Mouse (Mus musculus) cerebellum, postnatal 14 days (tissue): ENCODE measurements around the gene Tmem150a.
A peak's percentile ranks its signal among the peaks of the same experiment; 100 is the strongest.

ENCODE experiments used
- DNase-seq, 2 experiments: peaks; one replicate each; pipeline ENCODE4 v3.0.0; 2021; ENCODE audit warnings: mixed read lengths in 2 of 2

Gene Tmem150a

DNA sequence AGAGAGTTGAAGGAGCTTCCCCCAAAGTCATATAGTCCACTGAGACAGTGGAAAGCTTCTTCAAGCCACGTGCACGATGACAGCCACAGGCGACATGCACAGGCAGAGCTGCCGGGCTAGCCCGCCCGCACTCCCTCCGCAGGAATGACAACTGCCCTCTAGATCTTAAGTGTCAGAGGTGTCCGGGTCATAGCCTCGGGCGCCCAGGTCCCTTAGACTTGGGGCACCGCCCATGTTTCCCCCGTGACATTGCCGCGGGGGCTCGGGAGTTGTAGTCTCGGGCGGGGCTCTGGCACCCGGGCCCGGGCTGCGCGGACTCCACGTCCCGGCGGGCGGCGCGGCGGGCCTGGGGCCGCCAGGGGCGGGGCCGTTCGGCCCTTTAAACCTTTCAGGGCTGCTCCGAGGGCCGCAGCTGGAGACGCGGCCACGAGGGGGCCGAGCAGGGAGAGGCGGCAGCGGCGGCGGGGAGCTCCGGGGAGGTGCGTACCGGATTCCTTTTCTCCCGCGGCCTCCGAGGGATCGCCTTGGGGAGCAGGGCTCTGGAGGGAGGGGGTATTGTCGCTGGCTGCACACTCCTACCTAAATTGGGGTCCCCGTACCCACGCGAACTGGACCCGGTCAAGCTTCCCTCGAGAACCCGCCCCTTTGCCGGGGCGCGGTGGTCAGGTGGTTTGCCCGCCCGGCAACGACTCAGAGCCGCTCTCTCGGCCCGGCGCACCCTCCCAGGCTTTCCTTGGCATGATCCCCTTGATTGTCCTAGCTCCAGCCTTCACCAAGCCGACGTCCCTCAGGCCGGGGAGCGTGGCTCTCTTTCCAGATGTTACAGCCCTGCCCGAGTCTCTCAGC, at the start of gene Tmem150a:
Gene Tmem150a (plus strand): TSS at position 382 of the 846 bp plus-strand sequence.
- peak; percentile 74 to 77 for DNase-seq

DNA sequence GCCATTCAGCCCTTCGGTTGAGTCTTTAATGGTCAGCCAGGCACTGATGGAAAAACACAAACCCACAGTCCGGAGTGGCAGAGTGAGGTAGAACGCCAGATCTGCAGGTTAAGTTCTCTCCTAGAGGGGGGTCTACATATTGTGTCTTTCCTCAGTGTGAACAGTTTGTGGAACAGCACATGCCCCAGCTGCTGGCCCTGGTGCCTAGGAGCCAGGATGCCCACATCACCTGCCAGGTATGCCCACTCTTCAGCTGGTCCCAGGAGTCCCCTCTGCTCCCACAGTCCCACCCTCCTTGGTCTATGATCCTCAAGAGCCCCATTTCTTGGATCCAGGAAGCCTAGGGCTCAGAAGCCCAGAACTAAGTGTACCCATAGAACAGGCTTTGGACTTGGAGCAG, 43.0 kb upstream of the Tmem150a start:
- no peak for DNase-seq

DNA sequence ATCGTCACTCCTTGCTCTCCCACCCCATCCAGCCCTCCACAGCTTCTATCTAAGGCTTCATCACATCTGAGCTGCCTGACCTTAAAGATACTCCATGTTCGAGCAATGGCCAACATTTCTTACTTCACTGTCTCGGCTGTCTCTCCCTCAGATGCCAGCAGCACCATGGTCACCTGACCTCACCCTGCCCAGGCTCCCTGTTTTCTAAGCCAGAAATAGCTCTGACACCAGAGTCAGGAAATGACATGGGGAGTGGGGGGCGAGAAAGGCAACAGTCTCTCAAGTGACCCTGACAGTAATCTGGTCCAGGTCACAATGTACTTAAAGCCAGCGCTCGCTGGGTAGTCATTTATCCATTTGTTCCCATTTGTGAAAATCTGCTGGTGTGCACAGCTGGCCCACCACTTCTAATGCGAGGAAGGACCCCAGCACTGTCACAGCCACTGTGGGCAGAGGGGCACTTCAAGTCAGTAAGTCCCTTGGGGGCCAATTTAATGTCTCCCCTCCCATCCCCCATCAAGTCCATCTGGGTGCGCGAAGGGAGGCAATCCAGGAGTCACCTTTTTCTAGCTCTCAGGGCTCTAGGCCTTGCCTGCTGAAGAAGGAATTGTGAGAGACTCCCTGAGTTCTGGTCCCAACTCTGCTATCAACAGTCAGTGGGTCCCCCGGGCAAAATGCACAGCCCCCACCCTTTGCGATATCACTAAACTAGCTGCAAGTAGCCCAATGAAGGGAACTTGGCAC, 42.0 kb upstream of the Tmem150a start:
- no peak for DNase-seq

DNA sequence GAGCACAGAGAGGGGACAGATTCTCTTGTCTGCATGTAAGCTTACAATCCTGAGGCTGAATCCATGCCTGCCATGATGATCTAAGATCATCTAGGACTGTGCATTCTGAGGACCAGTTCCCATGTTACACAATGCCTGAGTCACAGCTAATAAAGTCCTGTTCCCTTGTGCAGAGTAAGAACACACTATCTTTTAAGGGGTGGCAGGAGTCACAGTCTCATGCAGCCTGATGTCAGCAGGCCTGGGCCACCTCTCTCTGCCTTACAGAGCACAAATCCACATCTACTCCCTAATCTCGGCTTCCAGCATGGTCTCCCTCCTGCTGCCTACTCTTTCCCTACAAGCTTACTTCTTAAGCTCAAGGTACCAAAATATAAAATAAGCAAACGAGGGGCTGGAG, 39.9 kb upstream of the Tmem150a start:
- DNase-seq = no peak

DNA sequence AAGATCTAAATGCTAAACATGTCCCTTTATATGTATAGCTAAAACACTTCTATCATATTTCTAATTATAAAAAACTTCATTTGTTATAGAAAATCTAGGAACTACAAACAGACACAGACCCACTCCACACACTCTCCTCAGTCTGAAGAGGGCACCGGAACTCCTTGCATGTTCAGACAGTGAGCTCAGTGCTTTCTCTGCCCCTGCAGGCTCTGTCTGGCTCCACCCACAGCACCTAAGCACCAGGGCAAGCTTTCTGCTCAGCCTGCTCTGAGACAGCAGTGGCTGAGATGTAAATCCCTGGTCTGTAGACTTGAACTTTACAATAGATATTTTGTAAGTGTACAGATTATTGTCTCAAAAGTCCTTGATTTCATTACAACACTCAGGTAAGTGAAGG, 39.2 kb upstream of the Tmem150a start:
- DNase-seq = no peak

DNA sequence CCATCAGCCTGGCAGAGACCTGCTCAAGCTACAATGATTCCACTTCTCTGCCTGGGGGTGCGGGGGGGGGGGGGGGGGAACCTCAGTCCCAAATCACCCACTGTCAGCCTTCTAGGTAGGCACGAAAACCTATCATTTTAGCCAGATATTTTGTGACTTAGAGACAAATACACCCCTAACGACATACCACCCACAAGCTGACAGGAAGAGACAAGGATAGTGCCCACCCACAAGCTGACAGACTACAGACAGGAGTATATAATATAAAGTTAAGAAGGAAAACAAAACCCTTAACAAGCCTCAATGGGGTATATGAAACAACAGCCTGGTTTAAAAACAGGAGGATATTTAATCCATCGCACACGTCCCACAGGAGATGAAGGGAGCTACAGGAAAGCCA, 36.8 kb upstream of the Tmem150a start:
- no peak for DNase-seq

DNA sequence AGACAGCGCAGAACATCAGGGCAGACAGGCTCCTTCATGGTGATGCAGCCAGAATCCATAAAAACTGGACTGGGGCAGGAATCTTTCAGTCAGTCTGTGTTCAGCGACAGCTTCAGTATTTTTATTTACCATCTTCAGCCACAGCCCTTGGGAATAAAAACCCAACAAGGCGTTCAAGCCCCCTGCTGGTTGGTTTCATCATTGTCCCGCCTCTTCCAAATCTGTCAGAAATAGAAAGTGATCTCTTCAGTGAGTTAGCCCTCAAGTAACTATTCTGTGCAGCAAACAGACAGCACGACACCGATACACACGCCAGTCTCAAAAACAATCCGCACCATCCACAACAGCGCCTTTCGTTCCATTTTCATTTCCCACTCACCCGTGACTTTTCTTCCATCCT, 36.2 kb upstream of the Tmem150a start:
- DNase-seq = no peak

DNA sequence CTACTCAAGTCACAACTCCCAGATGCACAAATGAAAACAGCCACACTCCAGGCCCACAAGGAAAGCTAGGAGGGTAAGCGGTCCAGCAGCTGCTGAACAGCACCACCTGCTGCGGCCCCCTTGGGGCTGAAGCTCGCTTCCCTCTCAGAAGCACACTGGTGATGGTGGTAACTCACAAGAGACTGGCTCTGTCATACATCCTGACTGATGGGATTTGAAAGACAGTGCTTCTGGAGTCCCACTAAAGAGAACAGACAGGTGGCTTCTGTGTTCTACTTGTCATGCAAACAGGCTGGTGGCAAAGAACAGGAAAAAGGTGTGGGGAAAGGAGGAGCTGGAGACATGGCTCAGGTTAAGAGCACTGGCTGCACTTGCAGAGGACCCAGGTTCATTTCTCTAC, 32.3 kb upstream of the Tmem150a start:
- no peak for DNase-seq

DNA sequence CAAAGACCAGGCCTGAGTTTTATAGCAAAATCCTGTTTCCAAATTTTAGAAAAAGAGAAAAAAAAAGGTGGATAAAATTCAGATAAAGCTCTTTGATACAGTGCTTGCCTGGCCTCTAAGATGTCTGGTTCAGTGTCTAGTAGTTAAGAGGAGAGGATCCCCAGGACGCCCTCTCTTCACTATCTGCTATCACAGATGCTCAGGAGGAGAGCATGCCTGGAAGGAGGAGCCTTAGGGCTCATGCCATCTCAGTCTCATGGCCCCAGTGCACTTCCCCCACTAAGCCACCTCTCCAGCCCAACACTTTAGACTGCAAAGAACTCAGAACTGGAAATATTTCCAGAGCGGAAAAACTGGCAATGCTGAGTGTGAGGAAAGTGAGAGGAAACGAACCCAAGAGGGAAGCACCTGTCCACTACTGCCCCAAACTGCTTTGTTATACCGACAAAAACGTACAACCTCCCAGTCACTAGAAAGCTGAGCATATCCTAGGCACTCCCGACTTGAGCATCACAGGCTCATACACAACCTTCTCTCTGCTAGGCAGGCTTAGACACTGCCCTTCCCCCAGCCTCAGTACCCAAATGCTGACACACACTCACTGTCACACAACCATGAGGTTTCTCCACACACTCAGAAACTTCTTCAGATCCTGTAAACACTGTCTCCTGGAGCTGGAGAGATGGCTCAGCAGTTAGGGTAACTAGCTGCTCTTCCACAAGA, 31.3 kb upstream of the Tmem150a start:
- DNase-seq = no peak

DNA sequence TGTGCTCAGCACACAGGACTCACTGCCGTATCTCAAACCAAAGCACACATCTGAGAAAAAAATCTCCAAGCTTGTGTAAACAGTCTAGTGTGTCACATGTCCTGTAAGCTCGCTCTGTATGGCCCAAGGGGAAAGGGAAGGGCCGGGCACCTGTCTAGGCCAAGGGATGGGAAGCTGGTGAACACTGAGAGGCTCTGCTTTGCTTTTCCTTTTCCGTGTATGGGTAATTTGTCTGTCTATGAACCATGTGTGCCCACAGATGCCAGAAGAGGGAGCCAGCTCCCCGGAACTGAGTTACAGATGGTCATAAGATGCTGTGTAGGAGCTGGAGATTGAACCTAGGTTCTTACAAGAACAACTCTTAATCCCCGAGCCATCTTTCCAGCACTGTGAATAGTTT, 29.0 kb upstream of the Tmem150a start:
- DNase-seq = no peak

DNA sequence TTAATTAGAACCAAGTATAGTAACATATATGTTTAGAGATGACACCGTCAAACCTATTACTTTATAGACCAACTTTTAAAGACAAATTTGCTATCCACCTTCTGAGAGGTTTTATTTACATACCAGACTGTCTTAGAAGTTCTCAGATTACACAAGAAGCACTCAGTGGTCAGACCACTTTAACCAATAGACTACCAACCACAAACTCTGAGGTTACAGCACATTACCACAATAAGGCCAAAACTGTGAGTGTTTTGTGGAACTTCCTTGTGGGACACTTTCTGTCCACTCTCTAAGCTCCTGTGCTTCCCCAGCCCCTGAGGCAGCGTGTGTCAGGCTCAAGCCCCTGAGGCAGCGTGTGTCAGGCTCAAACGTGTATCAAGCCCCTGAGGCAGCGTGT, 26.2 kb upstream of the Tmem150a start:
- no peak for DNase-seq

DNA sequence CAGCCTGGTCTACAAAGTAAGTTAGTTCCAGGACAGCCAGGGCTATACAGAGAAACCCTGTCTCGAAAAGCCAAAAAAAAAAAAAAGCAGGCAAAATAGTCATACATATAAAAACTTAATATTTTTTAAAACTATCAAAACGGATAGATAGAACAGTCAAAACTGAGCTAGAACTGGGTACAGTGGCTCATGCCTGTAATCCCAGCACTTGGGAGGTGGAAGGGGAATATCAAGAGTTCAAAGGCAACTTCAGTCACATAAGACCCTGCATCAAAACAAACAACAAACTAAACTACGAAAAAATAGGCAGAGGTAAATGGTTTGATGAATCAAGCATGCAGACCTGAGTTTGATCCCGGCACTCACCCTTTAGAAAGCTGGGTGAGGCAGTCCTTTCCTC, 25.1 kb upstream of the Tmem150a start:
- no peak for DNase-seq

DNA sequence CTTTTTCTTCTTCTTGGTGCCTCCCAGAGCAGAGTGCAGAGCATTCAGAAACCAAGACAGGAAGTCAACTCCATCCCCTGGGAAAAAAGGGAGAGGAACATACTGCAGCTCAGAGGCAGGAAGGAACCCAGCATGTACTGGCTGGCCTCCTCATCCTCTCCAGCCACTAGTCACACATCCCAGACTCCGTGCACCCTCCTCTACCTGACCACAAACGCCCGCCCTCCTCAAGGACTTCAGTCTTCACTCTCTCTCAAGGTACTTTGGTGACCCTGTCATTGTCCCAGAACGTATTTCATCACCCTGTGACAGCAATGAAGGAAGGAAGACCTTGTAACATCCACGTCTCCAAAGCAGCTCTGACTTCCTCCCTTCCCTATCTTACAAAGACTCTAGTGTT, 22.1 kb upstream of the Tmem150a start:
- no peak for DNase-seq

DNA sequence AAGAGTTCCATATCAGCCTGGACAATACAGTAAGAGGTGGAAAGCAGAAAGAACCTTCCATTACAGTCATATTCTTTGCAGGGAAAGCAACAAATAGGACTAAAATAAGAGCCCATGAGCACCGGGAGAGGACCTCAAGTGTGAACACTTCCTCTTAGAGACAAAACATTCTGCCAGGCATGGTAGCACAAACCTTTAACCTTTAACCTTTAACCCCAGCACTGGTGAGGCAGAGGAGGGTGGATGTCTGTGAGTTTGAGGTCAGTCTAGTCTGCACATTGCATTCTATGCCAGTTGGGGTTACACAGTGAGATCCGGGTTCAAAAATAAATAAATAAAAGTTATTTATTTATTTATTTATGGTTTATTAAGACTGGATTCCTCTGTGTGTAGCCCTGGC, 14.8 kb upstream of the Tmem150a start:
- no peak for DNase-seq

DNA sequence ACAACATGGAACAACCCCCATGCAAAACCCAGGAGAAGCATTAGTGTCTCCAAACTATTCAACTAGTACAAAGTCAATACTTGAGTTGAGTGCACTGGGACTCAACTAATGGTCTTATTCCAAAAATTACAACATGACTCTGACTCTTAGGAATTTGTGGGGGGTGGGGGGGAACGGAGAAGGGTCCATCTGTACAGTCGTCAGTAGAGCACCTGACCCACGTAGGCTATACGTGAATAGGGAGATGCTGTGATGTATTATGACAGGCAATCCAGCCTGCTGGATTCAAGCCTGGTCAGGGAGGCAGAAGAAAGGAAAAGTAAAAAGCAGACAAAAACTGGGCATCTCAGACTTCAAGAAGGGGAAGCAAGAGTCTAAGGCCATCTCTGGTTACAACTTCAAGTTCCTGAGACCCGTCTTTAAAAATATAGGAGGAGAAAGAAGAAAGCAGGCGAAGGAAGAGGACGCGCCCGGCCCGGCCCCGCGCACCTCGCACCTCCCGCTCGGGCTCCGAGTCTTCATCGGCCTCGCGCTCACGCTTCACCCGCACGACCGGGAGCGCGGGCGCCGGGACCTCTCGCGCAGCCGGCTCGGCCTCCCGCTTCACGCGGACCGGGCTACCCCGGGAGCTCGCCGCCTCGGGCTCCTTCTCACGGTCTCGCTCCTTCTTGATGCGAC, 10.7 kb upstream of the Tmem150a start:
- no peak for DNase-seq

DNA sequence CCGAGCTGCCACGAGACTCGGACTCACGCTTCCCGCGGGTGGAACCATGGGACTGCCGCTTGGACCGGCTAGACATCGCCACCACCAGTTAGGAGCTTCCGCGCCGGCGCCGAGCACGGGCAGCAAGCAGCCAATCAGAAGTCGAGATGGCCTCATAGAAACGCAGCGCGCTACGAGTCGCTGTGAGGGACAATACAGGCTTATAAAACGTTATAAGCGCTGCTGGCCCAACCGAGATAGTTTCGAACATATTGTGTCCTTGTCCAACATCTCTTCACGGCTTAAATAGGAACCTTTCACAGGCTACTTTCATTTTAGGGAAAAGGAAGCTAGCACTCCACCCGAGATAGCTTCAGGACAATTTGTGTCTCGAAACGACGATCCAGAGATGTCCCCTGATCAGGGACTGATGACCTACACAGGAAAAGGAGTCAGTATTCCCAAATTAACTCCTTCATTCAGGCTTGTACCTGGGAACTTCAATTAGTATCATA, 10.1 kb upstream of the Tmem150a start, which contains the start of gene Usp39:
Gene Usp39 (minus strand): TSS at position 111 of the 494 bp plus-strand sequence.
- peak; percentile 94 for DNase-seq

DNA sequence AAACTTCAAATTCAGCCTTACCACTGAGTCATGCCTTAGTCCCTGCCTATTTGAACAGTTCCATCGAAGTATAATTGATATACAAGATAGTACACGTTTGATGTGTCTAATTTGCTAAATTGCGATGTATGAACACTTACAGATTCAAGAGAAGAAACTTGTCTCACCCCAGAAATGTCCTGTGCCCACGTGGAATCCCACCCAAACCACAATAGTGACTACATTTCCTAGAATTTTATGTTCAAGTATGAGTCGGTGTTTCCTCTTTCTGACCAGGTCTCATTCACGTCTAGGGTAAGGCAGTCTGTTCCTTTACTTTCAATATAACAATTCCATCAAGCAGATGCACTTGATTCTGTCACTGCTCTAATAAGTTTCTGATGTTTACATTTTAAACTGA, 9.6 kb upstream of the Tmem150a start:
- DNase-seq = no peak

DNA sequence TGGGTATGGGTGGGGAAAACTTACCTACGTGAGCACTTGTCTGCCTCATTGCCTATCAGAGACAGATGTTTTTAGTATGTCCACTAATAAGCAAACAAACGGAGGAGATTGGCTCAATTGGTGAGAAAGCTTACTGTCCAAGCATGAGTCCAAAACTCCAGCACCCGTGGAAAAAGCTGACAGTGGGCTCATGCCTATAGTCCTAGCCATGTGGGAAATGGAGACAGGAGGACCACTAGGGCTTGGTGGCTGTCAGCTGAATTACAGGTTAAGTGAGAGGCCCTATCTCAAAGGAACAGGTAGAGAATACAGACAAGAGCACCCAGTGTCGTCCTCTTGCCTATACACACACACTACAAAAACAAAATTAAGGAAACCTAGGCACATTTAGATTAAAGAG, 9.0 kb upstream of the Tmem150a start:
- DNase-seq = no peak

DNA sequence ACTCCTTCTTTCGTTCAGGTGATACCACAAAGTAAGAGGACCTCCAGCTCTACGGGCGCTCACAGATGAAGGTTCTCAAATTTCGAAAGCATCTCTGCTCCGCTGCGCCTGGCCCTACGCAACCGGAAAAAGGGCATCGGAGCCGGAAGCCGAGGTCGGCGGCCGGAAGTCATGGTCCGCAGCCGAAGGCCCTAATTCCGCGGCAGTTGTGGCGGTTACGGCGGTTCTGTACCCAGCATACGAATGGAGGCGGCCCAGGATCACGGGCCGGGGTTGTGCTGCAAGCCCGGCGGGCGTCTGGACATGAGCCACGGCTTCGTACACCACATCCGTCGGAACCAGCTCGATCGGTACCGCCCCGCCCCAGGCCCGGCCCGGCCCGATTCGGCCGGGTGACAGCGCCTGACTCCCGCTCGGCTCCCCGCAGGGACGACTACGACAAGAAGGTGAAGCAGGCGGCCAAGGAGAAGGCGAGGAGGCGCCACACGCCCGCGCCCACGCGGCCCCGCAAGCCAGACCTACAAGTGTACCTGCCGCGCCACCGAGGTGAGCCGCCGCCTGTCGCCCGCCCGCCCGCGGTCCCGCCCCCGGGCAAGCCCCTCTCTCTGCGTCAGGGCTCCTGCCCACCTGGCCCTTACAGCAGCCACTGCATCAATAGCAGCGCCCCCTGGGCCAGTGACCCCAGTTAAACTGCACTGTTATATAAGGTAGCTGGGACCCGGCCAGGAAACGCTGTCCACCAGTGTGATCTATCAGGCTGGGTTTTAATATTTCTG, 7.9 kb upstream of the Tmem150a start, which contains the start of gene 0610030E20Rik:
Gene 0610030E20Rik (plus strand): TSS at position 152 of the 776 bp plus-strand sequence.
- peak; percentile 85 to 90 for DNase-seq

DNA sequence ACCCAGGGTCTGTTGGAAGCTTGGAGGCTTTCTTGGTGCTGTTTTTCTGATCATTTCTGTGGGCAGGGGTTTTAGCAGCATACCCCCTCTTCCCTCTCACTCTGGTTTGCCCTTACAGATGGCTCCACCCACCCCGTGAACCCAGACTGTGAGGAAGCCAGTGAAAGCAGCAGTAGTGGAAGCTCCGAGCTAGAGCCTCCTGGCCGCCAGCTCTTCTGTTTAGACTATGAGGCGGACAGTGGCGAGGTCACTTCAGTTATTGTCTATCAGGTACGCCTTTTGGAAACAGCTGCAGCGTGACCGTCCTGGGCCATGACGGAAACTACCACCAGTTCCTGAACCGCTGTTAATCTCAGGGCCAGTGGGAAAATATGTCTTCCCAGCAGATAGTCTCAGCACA, 6.8 kb upstream of the Tmem150a start:
- peak in 1 of 2 experiments; percentile 25 for DNase-seq

DNA sequence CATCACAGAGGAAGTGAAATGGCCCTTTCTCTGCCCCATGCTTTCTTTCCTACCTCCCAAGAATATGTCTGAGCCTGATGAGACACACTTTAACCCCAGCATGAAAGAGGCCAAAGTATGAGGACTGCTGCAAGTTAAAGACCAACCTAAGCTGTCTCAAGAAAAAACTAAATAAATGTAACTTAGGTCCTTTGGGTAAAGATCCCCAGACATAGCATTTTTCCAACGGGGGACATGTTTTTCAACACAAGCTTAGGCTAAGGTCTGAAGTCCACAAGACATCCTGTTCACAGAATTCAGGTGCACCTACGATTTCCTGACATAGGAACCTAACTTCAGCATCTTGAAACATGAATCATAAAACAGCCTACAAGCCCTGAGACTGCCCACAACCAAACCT, 5.0 kb upstream of the Tmem150a start:
- no peak for DNase-seq
